Mouse (Mus musculus) macrophage (primary cell): ENCODE measurements around the gene Napsa. TPM values are rescaled to one million over a fixed set of nuclear protein-coding genes. Genes with fewer than 3 reads are reported as not detected.

Experiments
- H3K27ac ChIP-seq: fragments of 350-480 bp; formaldehyde crosslinking; 2 replicates; pipeline ENCODE4 v1.9.0; 2021
- H3K36me3 ChIP-seq: fragments of 350-480 bp; formaldehyde crosslinking; 2 replicates; pipeline ENCODE4 v1.9.0; 2021; ENCODE audit errors: inconsistent target
- H3K4me3 ChIP-seq: fragments of 350-480 bp; formaldehyde crosslinking; 2 replicates; pipeline ENCODE4 v1.9.0; 2021; ENCODE audit errors: inconsistent target
- H3K79me2 ChIP-seq: fragments of 350-480 bp; formaldehyde crosslinking; 2 replicates; pipeline ENCODE4 v1.9.0; 2021; ENCODE audit errors: inconsistent target
- WGBS: methylation state at CpG from one replicate; pipeline ENCODE4 v1.1.7; 2026; ENCODE audit warnings: inconsistent platforms; ENCODE audit not compliant: missing documents; 5-methylcytosine and 5-hydroxymethylcytosine counted together
- polyA plus RNA-seq: library from polyadenylated mRNA; stranded (reverse); fragments of 250-400 nt; gene quantifications from 3 replicates; pipeline ENCODE4 v1.2.4, GENCODE M21; 2018; ENCODE audit warnings: inconsistent platforms

The Napsa gene
- polyA plus RNA-seq, 1 experiment from 2014 or later: 26.9 TPM

GRCm38 (mm10) chr7:44630437-44630836 lies 58.3 kb downstream of the Napsa start:
- no peak overlapping the region for H3K4me3 ChIP-seq
- H3K79me2 ChIP-seq: no peaks in the 10 kb centered on the region
- 78% methylated on average over 13 of the region's 13 CpGs for WGBS
- no peaks in the 10 kb centered on the region for H3K36me3 ChIP-seq
- no peak overlapping the region for H3K27ac ChIP-seq

- 51% methylated on average over 13 of the region's 13 CpGs for WGBS
These were observed 60.5 kb downstream of the Napsa start for GRCm38 (mm10) chr7:44632676-44633075.

GRCm38 (mm10) chr7:44633407-44633806 lies 61.2 kb downstream of the Napsa start:
- 21% methylated on average over 15 of the region's 15 CpGs for WGBS
- no peak overlapping the region for H3K4me3 ChIP-seq
- H3K27ac ChIP-seq: no peak overlapping the region
- H3K79me2 ChIP-seq: no peaks in the 10 kb centered on the region
- H3K36me3 ChIP-seq: no peaks in the 10 kb centered on the region

More at GRCm38 (mm10) chr7:44632676-44633075, 60.5 kb downstream of the Napsa start:
- no peaks in the 10 kb centered on the region for H3K79me2 ChIP-seq
- H3K27ac ChIP-seq: no peak overlapping the region
- no peaks in the 10 kb centered on the region for H3K36me3 ChIP-seq
- no peak overlapping the region for H3K4me3 ChIP-seq

Other genes starting within 250 kb of the Napsa start
- 0.11 TPM in 1 of 3 replicates, not detected in the others for gene Syt3, start 188.3 kb upstream of the Napsa start, polyA plus RNA-seq
- gene 1700008O03Rik, start 186.6 kb upstream of the Napsa start, polyA plus RNA-seq: 0.16 TPM in 1 of 3 replicates, not detected in the others
- not detected in 3 replicates for gene Lrrc4b, start 143.4 kb upstream of the Napsa start, polyA plus RNA-seq
- gene Aspdh, start 107.0 kb upstream of the Napsa start, polyA plus RNA-seq: not detected in 3 replicates
- gene Josd2, start 104.4 kb upstream of the Napsa start, polyA plus RNA-seq: 12.5 to 32.1 TPM (median 31.4 TPM) in 3 replicates
- gene Emc10, start 75.9 kb upstream of the Napsa start, polyA plus RNA-seq: 35.5 to 51.7 TPM (median 46.2 TPM) in 3 replicates
- gene Fam71e1, start 75.8 kb upstream of the Napsa start, polyA plus RNA-seq: 0.89 to 1.5 TPM (median 0.99 TPM) in 3 replicates
- gene Mybpc2, start 47.7 kb upstream of the Napsa start, polyA plus RNA-seq: not detected in 3 replicates
- 0.27 to 1.1 TPM (median 0.30 TPM) in 3 replicates for gene Spib, start 40.3 kb upstream of the Napsa start, polyA plus RNA-seq
- gene Pold1, start 23.5 kb upstream of the Napsa start, polyA plus RNA-seq: 6.9 to 28.1 TPM (median 7.2 TPM) in 3 replicates
- 55.3 to 86.2 TPM (median 57.8 TPM) in 3 replicates for gene Nr1h2, start 18.4 kb upstream of the Napsa start, polyA plus RNA-seq
- 0.05 to 0.66 TPM (median 0.11 TPM) in 3 replicates for gene Kcnc3, start 18.3 kb downstream of the Napsa start, polyA plus RNA-seq
- gene Myh14, start 98.5 kb downstream of the Napsa start, polyA plus RNA-seq: not detected in 3 replicates
- not detected in 3 replicates for gene Izumo2, start 136.4 kb downstream of the Napsa start, polyA plus RNA-seq
- 25.2 to 68.8 TPM (median 45.1 TPM) in 3 replicates for gene Vrk3, start 176.0 kb downstream of the Napsa start, polyA plus RNA-seq
- gene Zfp473, start 178.7 kb downstream of the Napsa start, polyA plus RNA-seq: 0.23 to 0.60 TPM (median 0.30 TPM) in 3 replicates
- 60.3 to 113 TPM (median 73.8 TPM) in 3 replicates for gene Nup62, start 243.7 kb downstream of the Napsa start, polyA plus RNA-seq
- 2.3 to 2.8 TPM (median 2.7 TPM) in 3 replicates for gene Il4i1, start 244.0 kb downstream of the Napsa start, polyA plus RNA-seq
- 29.8 to 55.7 TPM (median 36.4 TPM) in 3 replicates for gene Atf5, start 244.3 kb downstream of the Napsa start, polyA plus RNA-seq